ENCODE assay signal across 21 mouse cellular contexts in the genomic region with DNA sequence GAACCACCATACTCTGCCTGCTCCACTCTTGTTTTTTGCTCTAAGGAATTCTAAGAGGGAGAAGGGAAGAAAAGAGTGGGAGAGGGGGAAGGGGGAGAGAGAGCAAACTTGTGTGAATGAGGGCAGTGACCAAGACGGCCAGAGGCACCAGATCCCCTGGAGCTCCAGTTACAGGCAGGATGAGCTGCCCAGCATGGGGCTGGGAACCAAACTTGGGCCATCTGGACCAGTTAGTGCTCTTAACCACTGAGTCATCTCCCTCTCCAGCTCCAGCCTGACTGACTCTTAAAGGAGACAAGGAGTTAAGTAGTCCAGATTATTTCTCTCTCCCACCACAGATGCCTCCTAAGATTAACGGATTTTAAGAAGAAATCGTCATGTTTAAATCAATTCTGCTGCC.
"Had no signal": no experiment of that assay in that cellular context is flagged by ENCODE, and none has a peak within 500 bp of the region (broad histone marks: within the 10 kb centered on the region; RNA-seq: fewer than 3 reads in every experiment).

No protein-coding gene starts in this region.

- H3K27me3 ChIP-seq: neural tube, embryonic 12.5 days; neural tube, embryonic 15.5 days had no signal

- H3K27ac ChIP-seq: limb, embryonic 10.5 days; limb, embryonic 13.5 days; liver, embryonic 12.5 days; liver, embryonic 15.5 days; lung, embryonic 15.5 days; midbrain, embryonic 10.5 days; neural tube, embryonic 12.5 days; neural tube, embryonic 15.5 days; stomach, embryonic 15.5 days had no signal

- H3K4me3 ChIP-seq: limb, embryonic 10.5 days; limb, embryonic 13.5 days; liver, embryonic 12.5 days; liver, embryonic 15.5 days; lung, embryonic 15.5 days; megakaryocyte, embryonic 14.5 days; midbrain, embryonic 10.5 days; neural tube, embryonic 12.5 days; neural tube, embryonic 15.5 days; stomach, embryonic 15.5 days had no signal

- DNase-seq: kidney, postnatal 14 days; kidney, postnatal 4 days; liver; lung, adult 18-20 months; lung, postnatal 10 days; lung, postnatal 36 days; midbrain, embryonic 14.5 days; retina, postnatal 1 day; right cerebral cortex, postnatal 25 days; spleen, adult 18-20 months; thymus, postnatal 25 days had no signal

- H3K9me3 ChIP-seq: limb, embryonic 10.5 days; limb, embryonic 13.5 days; liver, embryonic 12.5 days; liver, embryonic 15.5 days; lung, embryonic 15.5 days; megakaryocyte, embryonic 14.5 days; midbrain, embryonic 10.5 days; neural tube, embryonic 12.5 days; neural tube, embryonic 15.5 days; stomach, embryonic 15.5 days had no signal

- H3K4me1 ChIP-seq: stomach, embryonic 15.5 days had no signal

- H3K36me3 ChIP-seq: limb, embryonic 10.5 days; limb, embryonic 13.5 days; liver, embryonic 12.5 days; liver, embryonic 15.5 days; lung, embryonic 15.5 days; stomach, embryonic 15.5 days had no signal

- H3K9ac ChIP-seq: limb, embryonic 13.5 days; liver, embryonic 12.5 days; liver, embryonic 15.5 days; lung, embryonic 15.5 days; neural tube, embryonic 12.5 days; neural tube, embryonic 15.5 days; stomach, embryonic 15.5 days had no signal
